Mouse (Mus musculus): ENCODE measurements around the gene 1810009A15Rik. TPM values are rescaled to one million over a fixed set of nuclear protein-coding genes. Genes with fewer than 3 reads are reported as not detected.

Gene 1810009A15Rik
- polyA plus RNA-seq, 1 experiment: 63.6 TPM

GRCm38 (mm10) chr19:8864265-8864664, 24.4 kb upstream of the 1810009A15Rik start:
- no peak for TF ChIP-seq GATA1 (IDR thresholded peaks at IDR 0.05; ENCODE audit: low read length)

- no peak for TF ChIP-seq GATA1 (IDR thresholded peaks at IDR 0.05; ENCODE audit: low read length)
Observed at GRCm38 (mm10) chr19:8870838-8871237, 17.8 kb upstream of the 1810009A15Rik start.

- TF ChIP-seq GATA1 (IDR thresholded peaks at IDR 0.05; ENCODE audit: low read length): no peak
Observed at GRCm38 (mm10) chr19:8871267-8872186, 17.1 kb upstream of the 1810009A15Rik start, which contains the start of gene Ubxn1. TSS of gene Ubxn1 (plus strand) at chr19:8871496.

- TF ChIP-seq GATA1 (IDR thresholded peaks at IDR 0.05; ENCODE audit: low read length): no peak
Observed at GRCm38 (mm10) chr19:8872266-8872840, 16.3 kb upstream of the 1810009A15Rik start.

GRCm38 (mm10) chr19:8875031-8875430, 13.6 kb upstream of the 1810009A15Rik start:
- TF ChIP-seq GATA1 (IDR thresholded peaks at IDR 0.05; ENCODE audit: low read length): no peak

- no peak for TF ChIP-seq GATA1 (IDR thresholded peaks at IDR 0.05; ENCODE audit: low read length)
Observed at GRCm38 (mm10) chr19:8880311-8881033, 8.2 kb upstream of the 1810009A15Rik start, which contains the start of gene Uqcc3. TSS of gene Uqcc3 (minus strand) at chr19:8880923.

GRCm38 (mm10) chr19:8881034-8881392, 7.6 kb upstream of the 1810009A15Rik start:
- TF ChIP-seq GATA1 (IDR thresholded peaks at IDR 0.05; ENCODE audit: low read length): no peak

- no peak for TF ChIP-seq GATA1 (IDR thresholded peaks at IDR 0.05; ENCODE audit: low read length)
Observed at GRCm38 (mm10) chr19:8883616-8884015, 5.0 kb upstream of the 1810009A15Rik start, which contains the start of the genes Lbhd1 and Gm49403. TSS of gene Lbhd1 (plus strand) at chr19:8883732. TSS of gene Gm49403 (plus strand) at chr19:8883930.

- TF ChIP-seq GATA1 (IDR thresholded peaks at IDR 0.05; ENCODE audit: low read length): no peak
Observed at GRCm38 (mm10) chr19:8886916-8887584, 1.6 kb upstream of the 1810009A15Rik start.

- peak; percentile 21 for TF ChIP-seq GATA1 (IDR thresholded peaks at IDR 0.05; ENCODE audit: low read length)
Observed at GRCm38 (mm10) chr19:8887585-8888463, 829 bp upstream of the 1810009A15Rik start.

GRCm38 (mm10) chr19:8892829-8893766, 4.4 kb downstream of the 1810009A15Rik start, which contains the start of gene Ints5:
TSS of gene Ints5 (plus strand) at chr19:8893005.
- no peak for TF ChIP-seq GATA1 (IDR thresholded peaks at IDR 0.05; ENCODE audit: low read length)

- no peak for TF ChIP-seq GATA1 (IDR thresholded peaks at IDR 0.05; ENCODE audit: low read length)
Observed at GRCm38 (mm10) chr19:8895397-8895960, 6.8 kb downstream of the 1810009A15Rik start.

Data from G1E-ER4 (cell line).